Mouse (Mus musculus): Measurements from ENCODE around the gene Plekha4. TPM values are rescaled to one million over a fixed set of nuclear protein-coding genes. Genes with fewer than 3 reads are reported as not detected.
"Not testable (repeated sequence)": the region's sequence is repeated elsewhere in the genome, so short reads cannot be mapped to it uniquely, and the experiment has no call there.

Plekha4 gene
- polyA plus RNA-seq (2014; fragmentation: Nextera tagmentation; extraction: Ambion mirVana): 0.80 and 1.2 TPM in 2 replicates

- peak; percentile 75 for ATAC-seq (ENCODE audit: insufficient number of reproducible peaks, insufficient read depth, low FRiP score, low read depth)
- no peaks in the 10 kb centered on the region for H3K9me3 ChIP-seq (ENCODE audit: control insufficient read depth, low read length)
- peak within 1 kb of the TSS; percentile 94 for H3K9ac ChIP-seq (ENCODE audit: low read length)
- peak within 1 kb of the TSS; percentile 65 to 77 for H3K4me3 ChIP-seq (ENCODE audit: control insufficient read depth in 1 of 2, insufficient read depth in 1 of 2, low read depth in 1 of 2, low read length in 2 of 2)
- peak within 1 kb of the TSS; percentile 87 to 98 for H3K27ac ChIP-seq (replicated peaks in 1 of 2; ENCODE audit: control insufficient read depth in 1 of 2, insufficient read depth in 1 of 2, low read depth in 2 of 2, low read length in 2 of 2)
- H3K4me1 ChIP-seq (ENCODE audit: control insufficient read depth in 2 of 2, insufficient read depth in 2 of 2, low read length in 2 of 2): peaks cover 29 to 46% of the 10 kb centered on the region in 2 experiments
- peak within 1 kb of the TSS; percentile 82 for H3K4me2 ChIP-seq (ENCODE audit: low read length)
- WGBS: under 1% methylated on average over 54 of the region's 54 CpGs
- peaks cover 22% of the 10 kb centered on the region for H3K36me3 ChIP-seq (ENCODE audit: control insufficient read depth, insufficient read depth, low read length)
- no peaks in the 10 kb centered on the region for H3K27me3 ChIP-seq (ENCODE audit: control insufficient read depth, insufficient read depth, low read length)
Observed at GRCm38 (mm10) chr7:45525809-45526473, at the start of gene Plekha4, which contains the start of gene Ppp1r15a. TSS of gene Plekha4 (plus strand) at chr7:45526330. TSS of gene Ppp1r15a (minus strand) at chr7:45526268.

DNA sequence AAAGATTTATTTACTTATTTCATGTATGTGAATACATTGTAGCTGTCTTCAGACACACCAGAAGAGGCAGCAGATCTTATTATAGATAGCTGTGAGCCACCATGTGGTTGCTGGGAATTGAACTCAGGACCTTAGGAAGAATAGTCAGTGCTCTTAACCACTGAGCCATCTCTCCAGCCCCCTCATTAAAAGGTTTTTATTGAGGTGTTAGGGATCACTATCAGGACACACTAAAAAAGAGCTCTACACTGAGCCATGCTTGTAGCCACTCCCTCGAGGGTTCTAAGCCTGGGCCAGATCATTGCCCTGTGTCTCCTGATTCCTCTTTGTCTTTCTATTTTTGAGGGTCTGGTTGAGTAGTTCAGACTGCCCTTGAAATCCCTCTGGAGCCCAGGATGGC is 49.7 kb upstream of the Plekha4 start:
- H3K4me2 ChIP-seq (ENCODE audit: low read length): no peak overlapping the region
- H3K27ac ChIP-seq (replicated peaks in 1 of 2; ENCODE audit: control insufficient read depth in 1 of 2, insufficient read depth in 1 of 2, low read depth in 2 of 2, low read length in 2 of 2): no peak overlapping the region
- no peak overlapping the region for H3K4me3 ChIP-seq (ENCODE audit: control insufficient read depth in 1 of 2, insufficient read depth in 1 of 2, low read depth in 1 of 2, low read length in 2 of 2)
- no peak for ATAC-seq (ENCODE audit: insufficient number of reproducible peaks, insufficient read depth, low FRiP score, low read depth)
- no peaks in the 10 kb centered on the region for H3K9me3 ChIP-seq (ENCODE audit: control insufficient read depth, low read length)
- WGBS: 58% methylated on average over 1 of the region's 1 CpGs
- no peak overlapping the region for H3K9ac ChIP-seq (ENCODE audit: low read length)
- H3K4me1 ChIP-seq (ENCODE audit: control insufficient read depth in 2 of 2, insufficient read depth in 2 of 2, low read length in 2 of 2): peaks cover 0 to 5% of the 10 kb centered on the region in 2 experiments; a peak in 2 of 4 replicates
- H3K36me3 ChIP-seq (ENCODE audit: control insufficient read depth, insufficient read depth, low read length): no peaks in the 10 kb centered on the region
- H3K27me3 ChIP-seq (ENCODE audit: control insufficient read depth, insufficient read depth, low read length): no peaks in the 10 kb centered on the region

- no peak overlapping the region for H3K4me2 ChIP-seq (ENCODE audit: low read length)
- H3K27me3 ChIP-seq (ENCODE audit: control insufficient read depth, insufficient read depth, low read length): no peaks in the 10 kb centered on the region
- H3K9me3 ChIP-seq (ENCODE audit: control insufficient read depth, low read length): no peaks in the 10 kb centered on the region
- no peak for ATAC-seq (ENCODE audit: insufficient number of reproducible peaks, insufficient read depth, low FRiP score, low read depth)
- H3K4me3 ChIP-seq (ENCODE audit: control insufficient read depth in 1 of 2, insufficient read depth in 1 of 2, low read depth in 1 of 2, low read length in 2 of 2): no peak overlapping the region
- 14% methylated on average over 3 of the region's 3 CpGs for WGBS
- no peaks in the 10 kb centered on the region for H3K36me3 ChIP-seq (ENCODE audit: control insufficient read depth, insufficient read depth, low read length)
- H3K4me1 ChIP-seq (ENCODE audit: control insufficient read depth in 2 of 2, insufficient read depth in 2 of 2, low read length in 2 of 2): peaks cover 0 to 5% of the 10 kb centered on the region in 2 experiments; a peak in 2 of 4 replicates
- H3K9ac ChIP-seq (ENCODE audit: low read length): no peak overlapping the region
- H3K27ac ChIP-seq (replicated peaks in 1 of 2; ENCODE audit: control insufficient read depth in 1 of 2, insufficient read depth in 1 of 2, low read depth in 2 of 2, low read length in 2 of 2): no peak overlapping the region
Observed at GRCm38 (mm10) chr7:45477003-45477402, 49.1 kb upstream of the Plekha4 start.

DNA sequence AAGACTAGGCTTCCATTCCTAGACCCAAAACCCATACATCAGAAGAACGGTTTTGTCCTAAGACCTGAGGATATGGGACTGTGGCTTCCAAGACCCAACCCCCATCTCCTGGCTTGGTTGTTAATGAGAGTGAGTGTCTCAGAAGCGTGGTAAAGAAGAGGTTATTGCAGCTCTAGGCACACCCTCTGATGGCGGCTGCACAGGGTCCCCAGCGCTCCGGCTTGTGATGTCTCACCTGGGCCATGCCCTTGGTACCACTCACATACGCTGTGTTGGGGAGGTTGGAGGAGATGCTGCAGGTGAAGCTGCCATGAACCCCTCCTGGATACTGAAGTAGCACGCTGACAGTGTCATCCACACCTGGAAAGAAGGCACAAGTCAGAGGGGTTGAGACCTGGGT is 47.4 kb upstream of the Plekha4 start:
- H3K4me3 ChIP-seq (ENCODE audit: control insufficient read depth in 1 of 2, insufficient read depth in 1 of 2, low read depth in 1 of 2, low read length in 2 of 2): no peak overlapping the region
- WGBS: 95% methylated on average over 7 of the region's 7 CpGs
- no peak overlapping the region for H3K9ac ChIP-seq (ENCODE audit: low read length)

DNA sequence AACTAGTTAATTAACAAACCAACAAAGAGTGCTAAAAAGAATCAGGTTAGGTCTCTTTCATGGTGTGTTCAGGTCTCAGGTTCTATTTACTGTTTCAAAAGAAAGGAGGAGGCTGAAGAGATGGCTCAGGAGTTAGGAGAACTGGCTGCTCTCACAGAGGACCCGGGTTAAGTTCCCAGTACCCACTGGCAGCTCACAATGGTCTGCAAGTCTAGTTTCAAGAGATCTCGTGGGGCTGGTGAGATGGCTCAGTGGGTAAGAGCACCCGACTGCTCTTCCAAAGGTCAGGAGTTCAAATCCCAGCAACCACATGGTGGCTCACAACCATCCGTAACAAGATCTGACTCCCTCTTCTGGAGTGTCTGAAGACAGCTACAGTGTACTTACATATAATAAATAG is 45.8 kb upstream of the Plekha4 start:
- not testable (repeated sequence) for ATAC-seq (ENCODE audit: insufficient number of reproducible peaks, insufficient read depth, low FRiP score, low read depth); H3K4me1 ChIP-seq (ENCODE audit: control insufficient read depth in 2 of 2, insufficient read depth in 2 of 2, low read length in 2 of 2); H3K27ac ChIP-seq (replicated peaks in 1 of 2; ENCODE audit: control insufficient read depth in 1 of 2, insufficient read depth in 1 of 2, low read depth in 2 of 2, low read length in 2 of 2); H3K9ac ChIP-seq (ENCODE audit: low read length); H3K36me3 ChIP-seq (ENCODE audit: control insufficient read depth, insufficient read depth, low read length); H3K4me2 ChIP-seq (ENCODE audit: low read length); H3K4me3 ChIP-seq (ENCODE audit: control insufficient read depth in 1 of 2, insufficient read depth in 1 of 2, low read depth in 1 of 2, low read length in 2 of 2); H3K27me3 ChIP-seq (ENCODE audit: control insufficient read depth, insufficient read depth, low read length); H3K9me3 ChIP-seq (ENCODE audit: control insufficient read depth, low read length)
- WGBS: 79% methylated on average over 3 of the region's 4 CpGs

More for the DNA sequence above, 47.4 kb upstream of the Plekha4 start:
- Histone ChIP-seq H3K27me3 (ENCODE audit: control insufficient read depth, insufficient read depth, low read length) (no peaks in the 10 kb centered on the region), H3K4me1 (ENCODE audit: control insufficient read depth in 2 of 2, insufficient read depth in 2 of 2, low read length in 2 of 2) (peaks cover 0 to 5% of the 10 kb centered on the region in 2 experiments; a peak in 2 of 4 replicates), H3K4me2 (ENCODE audit: low read length) (no peak overlapping the region), H3K27ac (replicated peaks in 1 of 2; ENCODE audit: control insufficient read depth in 1 of 2, insufficient read depth in 1 of 2, low read depth in 2 of 2, low read length in 2 of 2) (no peak overlapping the region), H3K9me3 (ENCODE audit: control insufficient read depth, low read length) (no peaks in the 10 kb centered on the region), H3K36me3 (ENCODE audit: control insufficient read depth, insufficient read depth, low read length) (no peaks in the 10 kb centered on the region)
- ATAC-seq (ENCODE audit: insufficient number of reproducible peaks, insufficient read depth, low FRiP score, low read depth): no peak

- no peak for ATAC-seq (ENCODE audit: insufficient number of reproducible peaks, insufficient read depth, low FRiP score, low read depth)
- Histone ChIP-seq H3K36me3 (ENCODE audit: control insufficient read depth, insufficient read depth, low read length) (no peaks in the 10 kb centered on the region), H3K9ac (ENCODE audit: low read length) (no peak within 1 kb of the TSS), H3K4me2 (ENCODE audit: low read length) (no peak within 1 kb of the TSS), H3K27me3 (ENCODE audit: control insufficient read depth, insufficient read depth, low read length) (no peaks in the 10 kb centered on the region), H3K4me1 (ENCODE audit: control insufficient read depth in 2 of 2, insufficient read depth in 2 of 2, low read length in 2 of 2) (no peaks in the 10 kb centered on the region), H3K9me3 (ENCODE audit: control insufficient read depth, low read length) (no peaks in the 10 kb centered on the region), H3K4me3 (ENCODE audit: control insufficient read depth in 1 of 2, insufficient read depth in 1 of 2, low read depth in 1 of 2, low read length in 2 of 2) (no peak within 1 kb of the TSS), H3K27ac (replicated peaks in 1 of 2; ENCODE audit: control insufficient read depth in 1 of 2, insufficient read depth in 1 of 2, low read depth in 2 of 2, low read length in 2 of 2) (no peak within 1 kb of the TSS)
- WGBS: 53% methylated on average over 15 of the region's 15 CpGs
Observed at GRCm38 (mm10) chr7:45481374-45481927, 44.7 kb upstream of the Plekha4 start, which contains the start of gene Tulp2. TSS of gene Tulp2 (plus strand) at chr7:45481877.

DNA sequence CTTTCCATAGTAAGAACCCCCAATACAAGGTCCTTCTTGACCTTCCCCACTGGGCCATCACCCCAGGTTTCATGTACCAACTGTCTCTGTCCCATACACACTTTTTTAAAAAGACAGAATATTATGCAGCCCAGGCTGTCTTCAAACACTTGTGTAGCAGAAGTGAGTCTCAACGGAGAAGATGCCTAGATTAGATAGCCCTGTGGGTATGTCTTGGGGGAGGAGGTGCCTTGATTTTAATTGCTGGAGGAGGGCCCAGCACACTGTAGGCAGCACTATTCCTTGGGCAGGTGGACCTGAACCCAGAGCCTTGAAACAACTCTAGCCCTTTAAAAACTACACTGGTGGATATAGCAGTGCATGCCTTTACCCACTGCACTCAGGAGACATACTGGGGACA is 44.0 kb upstream of the Plekha4 start:
- Histone ChIP-seq H3K4me2 (ENCODE audit: low read length) (no peak overlapping the region), H3K36me3 (ENCODE audit: control insufficient read depth, insufficient read depth, low read length) (no peaks in the 10 kb centered on the region), H3K27me3 (ENCODE audit: control insufficient read depth, insufficient read depth, low read length) (no peaks in the 10 kb centered on the region), H3K4me1 (ENCODE audit: control insufficient read depth in 2 of 2, insufficient read depth in 2 of 2, low read length in 2 of 2) (no peaks in the 10 kb centered on the region), H3K4me3 (ENCODE audit: control insufficient read depth in 1 of 2, insufficient read depth in 1 of 2, low read depth in 1 of 2, low read length in 2 of 2) (no peak overlapping the region), H3K27ac (replicated peaks in 1 of 2; ENCODE audit: control insufficient read depth in 1 of 2, insufficient read depth in 1 of 2, low read depth in 2 of 2, low read length in 2 of 2) (no peak overlapping the region), H3K9ac (ENCODE audit: low read length) (no peak overlapping the region), H3K9me3 (ENCODE audit: control insufficient read depth, low read length) (no peaks in the 10 kb centered on the region)
- WGBS: 65% methylated on average over 1 of the region's 1 CpGs
- ATAC-seq (ENCODE audit: insufficient number of reproducible peaks, insufficient read depth, low FRiP score, low read depth): no peak

Measured in heart, embryonic 14.5 days (tissue).